Mouse (Mus musculus) midbrain, embryonic 14.5 days (tissue): ENCODE measurements around the gene Frem1. TPM values are rescaled to one million over a fixed set of nuclear protein-coding genes. Genes with fewer than 3 reads are reported as not detected.

Experiments used
- ATAC-seq: fragments of 200-750 bp; cut with Nextera tagmentation; 2 replicates; pipeline ENCODE4 v1.8.0; 2017; ENCODE audit warnings: moderate number of reproducible peaks, moderate library complexity; ENCODE audit not compliant: low FRiP score, low TSS enrichment
- DNase-seq: peaks from one replicate; pipeline ENCODE4 v3.0.0-alpha.2; 2015
- H3K27ac ChIP-seq: fragments of 300-500 bp; sonication (generic); replicated peaks from 2 replicates; pipeline ENCODE4 v1.5.1; 2014; ENCODE audit warnings: mild to moderate bottlenecking, low read depth, low read length, moderate library complexity
- H3K27me3 ChIP-seq: fragments of 300-500 bp; sonication (generic); 2 replicates; pipeline ENCODE4 v1.6.1; 2014; ENCODE audit warnings: low read length, control low read depth, mixed read lengths; ENCODE audit not compliant: control insufficient read depth, insufficient read depth
- H3K36me3 ChIP-seq: fragments of 300-500 bp; sonication (generic); 2 replicates; pipeline ENCODE4 v1.6.1; 2014; ENCODE audit warnings: low read length, control low read depth; ENCODE audit not compliant: control insufficient read depth, insufficient read depth
- H3K4me1 ChIP-seq: fragments of 300-500 bp; sonication (generic); 2 replicates; pipeline ENCODE4 v1.6.1; 2014; ENCODE audit warnings: mild to moderate bottlenecking, antibody characterized with exemption, low read length, control low read depth; ENCODE audit not compliant: control insufficient read depth, insufficient read depth
- H3K4me2 ChIP-seq: fragments of 300-500 bp; sonication (generic); 2 replicates; pipeline ENCODE4 v1.6.1; 2014; ENCODE audit warnings: mild to moderate bottlenecking, low read length, moderate library complexity
- H3K4me3 ChIP-seq: fragments of 300-500 bp; sonication (generic); replicated peaks from 2 replicates; pipeline ENCODE4 v1.5.1; 2014; ENCODE audit warnings: low read depth, low read length
- H3K9ac ChIP-seq: fragments of 300-500 bp; sonication (generic); replicated peaks from 2 replicates; pipeline ENCODE4 v1.6.1; 2014; ENCODE audit warnings: mild to moderate bottlenecking, low read length, moderate library complexity
- H3K9me3 ChIP-seq: fragments of 300-500 bp; sonication (generic); 2 replicates; pipeline ENCODE4 v1.6.1; 2016; ENCODE audit warnings: low read length, control low read depth, mixed read lengths; ENCODE audit not compliant: control insufficient read depth
- WGBS: fragments of 180-500 bp; shearing (Covaris S2); extraction: QIAGEN DNeasy Blood & Tissue Kit; methylation state at CpG from one replicate; pipeline ENCODE4 v1.1.7; 2014; 5-methylcytosine and 5-hydroxymethylcytosine counted together
- polyA plus RNA-seq: library from polyadenylated mRNA; unstranded; fragments of >200 nt; fragmentation: Nextera tagmentation; extraction: Ambion mirVana; gene quantifications from 2 replicates; pipeline ENCODE4 v1.2.1, GENCODE M21; 2014

Gene Frem1
- polyA plus RNA-seq, 1 experiment from 2014 or later = 2.9 TPM

DNA sequence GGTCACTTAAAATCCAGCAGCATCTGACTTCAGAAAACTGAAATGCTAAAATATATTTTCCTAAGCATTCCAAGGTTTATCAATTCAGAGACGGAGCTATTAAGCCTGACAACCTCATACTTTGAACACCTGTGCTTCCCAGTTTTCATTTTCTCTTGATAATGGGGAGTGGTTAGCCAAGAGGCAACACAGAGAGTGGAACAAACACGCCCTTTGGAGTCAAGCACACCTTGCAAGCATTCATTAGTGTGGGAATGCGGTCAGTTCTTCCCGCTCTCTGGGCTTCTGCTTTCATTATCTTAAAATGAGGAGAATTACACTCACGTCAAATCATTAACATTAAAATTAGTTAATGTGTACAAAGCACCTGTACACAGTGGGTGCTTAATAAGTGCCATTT, 122.1 kb downstream of the Frem1 start:
- no peaks in the 10 kb centered on the region for H3K36me3 ChIP-seq
- H3K9me3 ChIP-seq = no peaks in the 10 kb centered on the region
- H3K9ac ChIP-seq = no peak overlapping the region
- H3K4me2 ChIP-seq = no peak overlapping the region
- H3K4me3 ChIP-seq = no peak overlapping the region
- ATAC-seq (no peak), DNase-seq (no peak)
- no peaks in the 10 kb centered on the region for H3K27me3 ChIP-seq
- 0 out of 2 replicates have a peak, but pooled peaks cover 3% of the 10 kb centered on the region for H3K4me1 ChIP-seq
- WGBS = 88% methylated on average over 5 of the region's 5 CpGs
- no peak overlapping the region for H3K27ac ChIP-seq

- ATAC-seq (no peak), DNase-seq (no peak)
- Histone ChIP-seq H3K4me2 (no peak overlapping the region), H3K4me3 (no peak overlapping the region), H3K27ac (no peak overlapping the region), H3K9ac (no peak overlapping the region), H3K27me3 (no peaks in the 10 kb centered on the region), H3K4me1 (no peaks in the 10 kb centered on the region), H3K36me3 (no peaks in the 10 kb centered on the region), H3K9me3 (no peaks in the 10 kb centered on the region)
- 91% methylated on average over 4 of the region's 4 CpGs for WGBS
Observed at GRCm38 (mm10) chr4:82921962-82922361, 130.2 kb downstream of the Frem1 start.

DNA sequence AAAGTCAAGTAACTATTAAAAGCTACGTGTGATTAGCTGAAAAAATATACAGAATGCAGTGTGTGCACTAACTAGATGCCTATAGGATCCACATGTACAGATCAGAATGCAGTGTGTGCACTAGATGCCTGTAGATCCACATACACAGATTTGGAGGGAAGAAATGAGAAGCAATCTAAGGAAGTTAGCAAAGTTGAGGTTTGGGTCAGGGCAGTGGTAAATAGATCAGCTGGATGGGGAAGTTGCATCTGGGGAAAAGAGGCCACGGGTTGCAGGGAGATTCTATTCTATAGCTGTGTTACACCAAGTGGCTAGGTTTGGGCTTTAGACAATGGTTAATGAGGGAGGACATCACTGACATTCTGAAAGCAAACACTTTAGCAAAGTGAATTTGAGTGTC, 133.5 kb downstream of the Frem1 start:
- WGBS = 84% methylated on average over 2 of the region's 2 CpGs
- Histone ChIP-seq H3K4me2 (no peak overlapping the region), H3K4me1 (peaks cover 8% of the 10 kb centered on the region), H3K36me3 (no peaks in the 10 kb centered on the region), H3K27ac (no peak overlapping the region), H3K27me3 (no peaks in the 10 kb centered on the region), H3K4me3 (no peak overlapping the region), H3K9me3 (no peaks in the 10 kb centered on the region), H3K9ac (no peak overlapping the region)
- no peak for DNase-seq
- ATAC-seq = no peak

DNA sequence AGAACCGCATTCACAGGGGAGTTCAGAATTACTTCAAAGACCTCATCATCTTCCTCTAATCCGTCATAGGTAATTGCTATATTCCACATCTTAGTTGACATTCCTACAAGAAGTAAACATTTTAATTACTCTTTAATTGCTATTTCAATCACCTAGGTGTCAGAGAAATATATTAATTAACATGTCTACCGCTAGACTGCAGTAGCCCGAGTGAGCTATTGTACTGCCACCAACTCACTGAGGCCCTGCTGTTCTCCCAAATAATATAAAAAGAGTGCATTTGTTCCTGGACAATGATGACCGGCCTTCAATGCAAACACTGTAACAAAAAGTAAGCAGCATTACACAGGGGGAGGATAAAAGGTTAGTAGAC, 135.5 kb downstream of the Frem1 start:
- H3K4me1 ChIP-seq = peaks cover 8% of the 10 kb centered on the region
- peak overlapping the region; percentile 73; the same call in 1 of the 2 replicates for H3K27ac ChIP-seq
- H3K27me3 ChIP-seq = no peaks in the 10 kb centered on the region
- DNase-seq (no peak), ATAC-seq (peak; percentile 72)
- H3K36me3 ChIP-seq = no peaks in the 10 kb centered on the region
- no peaks in the 10 kb centered on the region for H3K9me3 ChIP-seq
- 8% methylated on average over 5 of the region's 5 CpGs for WGBS
- peak overlapping the region; percentile 41 for H3K4me2 ChIP-seq
- H3K4me3 ChIP-seq = peak overlapping the region; percentile 10; the same call in 1 of the 2 replicates
- H3K9ac ChIP-seq = no peak overlapping the region; the same call in 1 of the 2 replicates

- Histone ChIP-seq H3K4me3 (peak overlapping the region; percentile 10; the same call in 1 of the 2 replicates), H3K9me3 (no peaks in the 10 kb centered on the region), H3K27me3 (no peaks in the 10 kb centered on the region), H3K36me3 (no peaks in the 10 kb centered on the region), H3K4me1 (peaks cover 8% of the 10 kb centered on the region), H3K27ac (peak overlapping the region; percentile 73), H3K4me2 (peak overlapping the region; percentile 41), H3K9ac (no peak overlapping the region; the same call in 1 of the 2 replicates)
- peak; percentile 61 for ATAC-seq
- DNase-seq = peak; percentile 77
- 10% methylated on average over 14 of the region's 14 CpGs for WGBS
Observed at GRCm38 (mm10) chr4:82916003-82916677, 136.0 kb downstream of the Frem1 start.

- Histone ChIP-seq H3K27me3 (no peaks in the 10 kb centered on the region), H3K36me3 (no peaks in the 10 kb centered on the region), H3K9ac (no peak overlapping the region), H3K4me1 (peaks cover 8% of the 10 kb centered on the region), H3K4me3 (no peak overlapping the region), H3K9me3 (no peaks in the 10 kb centered on the region), H3K27ac (peak overlapping the region; percentile 73), H3K4me2 (peak overlapping the region; percentile 41)
- ATAC-seq = no peak
- no peak for DNase-seq
- 63% methylated on average over 7 of the region's 7 CpGs for WGBS
Observed at GRCm38 (mm10) chr4:82915576-82915975, 136.6 kb downstream of the Frem1 start.

- DNase-seq (no peak), ATAC-seq (no peak)
- no peak overlapping the region for H3K27ac ChIP-seq
- H3K9me3 ChIP-seq = no peaks in the 10 kb centered on the region
- H3K27me3 ChIP-seq = no peaks in the 10 kb centered on the region
- no peak overlapping the region for H3K4me3 ChIP-seq
- 82% methylated on average over 11 of the region's 11 CpGs for WGBS
- no peaks in the 10 kb centered on the region for H3K36me3 ChIP-seq
- H3K4me2 ChIP-seq = no peak overlapping the region
- no peak overlapping the region for H3K9ac ChIP-seq
- H3K4me1 ChIP-seq = peaks cover 8% of the 10 kb centered on the region
Observed at GRCm38 (mm10) chr4:82914601-82915143, 137.5 kb downstream of the Frem1 start.

DNA sequence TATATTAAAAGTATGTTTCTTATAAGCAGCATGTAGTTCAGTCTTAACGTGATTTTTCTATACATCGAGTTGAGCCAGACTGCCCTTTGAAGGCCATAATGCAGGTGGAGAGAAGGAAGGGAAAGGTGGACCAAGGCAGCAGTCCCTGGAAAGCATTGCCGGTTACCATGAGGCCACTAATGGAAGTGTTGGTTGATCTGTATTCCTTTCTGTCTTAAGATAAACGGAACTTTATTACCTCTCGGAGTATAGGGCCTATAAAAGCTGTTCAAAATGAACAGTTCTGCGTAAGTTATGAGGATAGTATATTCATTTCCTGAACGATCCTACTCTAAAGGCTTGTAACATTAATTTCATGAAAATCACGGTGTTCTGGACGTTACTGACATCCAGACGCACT, 156.9 kb downstream of the Frem1 start:
- Histone ChIP-seq H3K4me3 (no peak overlapping the region), H3K9me3 (no peaks in the 10 kb centered on the region), H3K9ac (no peak overlapping the region), H3K4me1 (no peaks in the 10 kb centered on the region), H3K27ac (no peak overlapping the region), H3K4me2 (no peak overlapping the region), H3K27me3 (no peaks in the 10 kb centered on the region), H3K36me3 (no peaks in the 10 kb centered on the region)
- 95% methylated on average over 10 of the region's 10 CpGs for WGBS
- ATAC-seq = no peak
- DNase-seq = no peak

GRCm38 (mm10) chr4:82892247-82892646, 159.9 kb downstream of the Frem1 start:
- Histone ChIP-seq H3K9me3 (no peaks in the 10 kb centered on the region), H3K4me2 (no peak overlapping the region), H3K4me1 (no peaks in the 10 kb centered on the region), H3K9ac (no peak overlapping the region), H3K27me3 (no peaks in the 10 kb centered on the region), H3K27ac (no peak overlapping the region), H3K36me3 (no peaks in the 10 kb centered on the region), H3K4me3 (no peak overlapping the region)
- ATAC-seq = no peak
- DNase-seq = no peak
- 85% methylated on average over 5 of the region's 5 CpGs for WGBS
